10 mouse cellular contexts compared by ENCODE assay signal in genomic region chr6:108527993-108528392, GRCm38 (mm10).
DNase-seq lines count a peak whose midpoint lies in the region; ATAC-seq and TF ChIP-seq lines count a peak whose summit lies in the region.
"Had no signal": no experiment of that assay in that cellular context is flagged by ENCODE, and none has a peak within 500 bp of the region (broad histone marks: within the 10 kb centered on the region; RNA-seq: fewer than 3 reads in every experiment).

No protein-coding gene starts in this region.

- peak overlapping the region; percentile 94 for H3K27ac ChIP-seq in liver, embryonic 14.5 days
- H3K27ac ChIP-seq in small intestine, adult 2 months (ENCODE audit: insufficient read depth, low read depth, low read length), result peak overlapping the region; percentile 83
- H3K27ac ChIP-seq: forebrain, embryonic 15.5 days had no signal

- TF ChIP-seq EP300 in liver, embryonic 14.5 days (IDR thresholded peaks at IDR 0.05; ENCODE audit: low read depth), result no peak

- TF ChIP-seq CTCF in liver, embryonic 14.5 days (IDR thresholded peaks at IDR 0.05; ENCODE audit: low read depth), result no peak
- no peak for TF ChIP-seq CTCF in small intestine, adult 2 months (IDR thresholded peaks at IDR 0.05; ENCODE audit: extremely low read depth, insufficient read length, insufficient replicate concordance, low read depth, low read length)

- H3K9ac ChIP-seq in liver, embryonic 14.5 days (replicated peaks), result peak overlapping the region; percentile 49
- H3K9ac ChIP-seq: forebrain, embryonic 15.5 days had no signal

- H3K4me3 ChIP-seq in liver, embryonic 14.5 days (ENCODE audit: insufficient read depth in 1 of 2, low read depth in 2 of 2, low read length in 2 of 2), result no peak overlapping the region
- H3K4me3 ChIP-seq in small intestine, adult 2 months (ENCODE audit: low read depth, low read length), result no peak overlapping the region
- H3K4me3 ChIP-seq: forebrain, embryonic 15.5 days had no signal

- ATAC-seq in liver, embryonic 14.5 days (ENCODE audit: insufficient read depth), result no peak
- ATAC-seq: forebrain, embryonic 15.5 days; midbrain, embryonic 16.5 days had no signal

- H3K9me3 ChIP-seq in liver, embryonic 14.5 days (ENCODE audit: control insufficient read depth, low read length), result no peaks in the 10 kb centered on the region
- H3K9me3 ChIP-seq: forebrain, embryonic 15.5 days had no signal

- H3K4me1 ChIP-seq in liver, embryonic 14.5 days (replicated peaks; ENCODE audit: control insufficient read depth in 2 of 2, insufficient read depth in 2 of 2, low read length in 1 of 2), result peaks cover 58 to 60% of the 10 kb centered on the region in 2 experiments
- H3K4me1 ChIP-seq in small intestine, adult 2 months (ENCODE audit: control insufficient read depth, insufficient read depth, insufficient read length, low read length), result peaks cover 41% of the 10 kb centered on the region
- H3K4me1 ChIP-seq: forebrain, embryonic 15.5 days had no signal

- peak; percentile 69 for DNase-seq in layer of hippocampus, adult 9-11 months
- DNase-seq in layer of hippocampus, adult 9-10 months (ENCODE audit: low spot score), result no peak
- DNase-seq in brain, adult 2 months (ENCODE audit: low read depth, low spot score), result peak; percentile 53
- DNase-seq in liver, embryonic 14.5 days (ENCODE audit: low read depth in 3 of 3, low spot score in 3 of 3), result no peak
- no peak for DNase-seq in right cerebral cortex, adult 2 months (ENCODE audit: low spot score in 2 of 2)
- DNase-seq in frontal cortex, postnatal 25 days (ENCODE audit: low spot score in 2 of 2), result no peak
- DNase-seq: cerebellum, adult 2 months had no signal

- H3K27me3 ChIP-seq in liver, embryonic 14.5 days (ENCODE audit: control insufficient read depth, insufficient read depth, low read length), result no peaks in the 10 kb centered on the region
- H3K27me3 ChIP-seq in small intestine, adult 2 months (ENCODE audit: control insufficient read depth, insufficient read depth, low read length), result no peaks in the 10 kb centered on the region
- H3K27me3 ChIP-seq: forebrain, embryonic 15.5 days had no signal

- no peak overlapping the region for H3K4me2 ChIP-seq in liver, embryonic 14.5 days (ENCODE audit: low read depth)
- H3K4me2 ChIP-seq: forebrain, embryonic 15.5 days had no signal

- no peaks in the 10 kb centered on the region for H3K36me3 ChIP-seq in liver, embryonic 14.5 days (replicated peaks; ENCODE audit: control insufficient read depth, insufficient read depth, low read depth)
- H3K36me3 ChIP-seq in small intestine, adult 2 months (ENCODE audit: control insufficient read depth, insufficient read depth, low read length), result peaks cover 5% of the 10 kb centered on the region
- H3K36me3 ChIP-seq: forebrain, embryonic 15.5 days had no signal

- TF ChIP-seq POLR2A in small intestine, adult 2 months (IDR thresholded peaks at IDR 0.05; ENCODE audit: low read depth, low read length), result no peak

Comparison
In these comparisons a context has a peak if more than half of its experiments do, and no peak if none do; other contexts are left out.
1. DNase-seq: peak in layer of hippocampus, adult 9-11 months (single experiment) and brain, adult 2 months (single experiment); none in layer of hippocampus, adult 9-10 months (single experiment), liver, embryonic 14.5 days (0 of 3), right cerebral cortex, adult 2 months (0 of 2) and frontal cortex, postnatal 25 days (0 of 2).